Mouse (Mus musculus) erythroblast, embryonic 14.5 days (primary cell): ENCODE measurements around the gene Pkd1l3.

Experiments used
- GATA1 ChIP-seq: IDR thresholded peaks from 2 replicates; pipeline ENCODE4 v1.6.1; 2012; ENCODE audit warnings: low read length, inconsistent platforms, mixed read lengths
- TAL1 ChIP-seq: IDR thresholded peaks from 3 replicates; pipeline ENCODE4 v1.6.1; 2012; ENCODE audit warnings: low read length, inconsistent platforms, mixed read lengths

GRCm38 (mm10) chr8:109641236-109641635, 26.9 kb downstream of the Pkd1l3 start:
- TF ChIP-seq GATA1 (no peak), TAL1 (no peak)
